ENCODE assay signal across 8 mouse cellular contexts in genomic region chr16:34082494-34083469, GRCm38 (mm10).
DNase-seq lines count a peak whose midpoint lies in the region; ATAC-seq and TF ChIP-seq lines count a peak whose summit lies in the region.

No protein-coding gene starts in this region.

- H3K27ac ChIP-seq in intestine, postnatal 0 days (ENCODE audit: low read depth, low read length) = no peak overlapping the region; the same call in 1 of the 2 replicates

- 87% methylated on average over 5 of the region's 5 CpGs for WGBS in intestine, postnatal 0 days

- no peak overlapping the region for H3K9ac ChIP-seq in intestine, postnatal 0 days (ENCODE audit: low read depth, low read length)

- ATAC-seq in intestine, postnatal 0 days = no peak

- no peak overlapping the region for H3K4me3 ChIP-seq in intestine, postnatal 0 days (ENCODE audit: low read depth, low read length)

- H3K4me1 ChIP-seq in intestine, postnatal 0 days (replicated peaks; ENCODE audit: control insufficient read depth, insufficient read depth, low read length) = peaks cover 6% of the 10 kb centered on the region

- no peak overlapping the region for H3K4me2 ChIP-seq in intestine, postnatal 0 days (replicated peaks; ENCODE audit: low read depth)

- peak; percentile 56 for TF ChIP-seq CTCF in intestine, postnatal 0 days (IDR thresholded peaks at IDR 0.05; ENCODE audit: low read depth)

- H3K27me3 ChIP-seq in intestine, postnatal 0 days (replicated peaks; ENCODE audit: control insufficient read depth, insufficient read depth, low read length) = no peaks in the 10 kb centered on the region

- H3K36me3 ChIP-seq in intestine, postnatal 0 days (ENCODE audit: control insufficient read depth, insufficient read depth) = no peaks in the 10 kb centered on the region

- no peaks in the 10 kb centered on the region for H3K9me3 ChIP-seq in intestine, postnatal 0 days (ENCODE audit: control insufficient read depth)

- intact Hi-C loops in heart, postnatal 14 days (cut with DNase I) = no loop called here

- DNase-seq in heart, adult 18-20 months = peak; percentile 51 to 59
- no peak for DNase-seq in heart, postnatal 14 days
- DNase-seq in 416B (ENCODE audit: low read depth) (peak; percentile 15), ZHBTc4 (ENCODE audit: low read depth, low spot score) (peak; percentile 72)
- no peak for DNase-seq in layer of hippocampus, postnatal 10 days (ENCODE audit: low spot score in 2 of 2)
- no peak for DNase-seq in urinary bladder, postnatal 10 days (ENCODE audit: low spot score)
- no peak for DNase-seq in layer of hippocampus, postnatal 36 days

Comparison
In these comparisons a context has a peak if more than half of its experiments do, and no peak if none do; other contexts are left out.
1. DNase-seq: peak in heart, adult 18-20 months (2 of 2), 416B (single experiment) and ZHBTc4 (single experiment); none in heart, postnatal 14 days (0 of 2), layer of hippocampus, postnatal 10 days (0 of 2), urinary bladder, postnatal 10 days (single experiment) and layer of hippocampus, postnatal 36 days (0 of 2).